Mouse (Mus musculus) cerebral cortex, adult 2 months (tissue): ENCODE data around the gene Adgrf3.

ENCODE experiments used
- WGBS: fragments of 180-500 bp; shearing (Covaris S2); methylation state at CpG from one replicate; pipeline ENCODE4 v1.1.7; 2018; 5-methylcytosine and 5-hydroxymethylcytosine counted together

Gene Adgrf3

DNA sequence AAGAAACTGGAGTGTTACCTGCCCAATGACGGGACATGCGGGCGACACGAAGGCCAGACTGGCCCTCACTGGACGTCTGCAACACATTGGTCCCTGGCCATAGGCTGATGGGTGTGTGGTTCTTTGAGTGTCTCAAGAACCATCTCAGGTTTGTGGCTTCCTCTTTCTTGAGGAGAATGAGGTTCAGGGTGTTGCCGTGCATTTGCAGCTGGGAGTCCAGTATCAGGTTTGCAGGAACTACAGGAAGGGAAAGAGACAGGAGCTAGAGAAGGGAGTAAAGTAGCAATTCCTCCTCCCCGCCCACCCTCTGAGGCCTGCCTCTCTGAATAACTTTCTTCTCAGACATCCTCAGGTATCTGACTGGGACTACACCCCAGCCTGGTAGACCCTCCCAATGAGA lies 3.3 kb downstream of the Adgrf3 start:
- 91% methylated on average over 7 of the region's 7 CpGs for WGBS

- WGBS, result 27% methylated on average over 5 of the region's 5 CpGs
Observed at GRCm38 (mm10) chr5:30201521-30201920, 4.0 kb downstream of the Adgrf3 start.

DNA sequence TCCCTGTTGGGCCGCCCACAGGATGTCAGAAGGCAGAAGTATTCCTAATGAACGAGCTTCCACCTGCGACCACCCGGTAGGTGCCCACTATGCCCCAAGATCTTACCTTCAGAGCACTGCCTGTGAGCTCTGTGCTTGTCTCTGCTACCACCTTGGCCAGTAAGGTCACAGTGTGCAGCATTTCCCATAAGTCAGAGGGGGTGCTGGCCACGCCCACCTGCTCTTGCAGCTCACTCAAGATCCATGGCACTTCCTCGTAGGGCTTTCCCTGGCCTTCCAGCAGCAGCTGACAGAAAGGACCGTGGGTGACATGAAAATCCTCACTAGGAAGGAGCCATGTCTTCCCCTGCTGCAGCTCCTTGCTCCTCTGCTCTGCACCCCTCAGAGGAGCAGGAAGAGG lies 7.3 kb downstream of the Adgrf3 start:
- WGBS, result 76% methylated on average over 7 of the region's 7 CpGs

GRCm38 (mm10) chr5:30195340-30195739 lies 10.2 kb downstream of the Adgrf3 start:
- 96% methylated on average over 5 of the region's 5 CpGs for WGBS

- WGBS, result 84% methylated on average over 1 of the region's 1 CpGs
Observed at GRCm38 (mm10) chr5:30192452-30192851, 13.1 kb downstream of the Adgrf3 start.

DNA sequence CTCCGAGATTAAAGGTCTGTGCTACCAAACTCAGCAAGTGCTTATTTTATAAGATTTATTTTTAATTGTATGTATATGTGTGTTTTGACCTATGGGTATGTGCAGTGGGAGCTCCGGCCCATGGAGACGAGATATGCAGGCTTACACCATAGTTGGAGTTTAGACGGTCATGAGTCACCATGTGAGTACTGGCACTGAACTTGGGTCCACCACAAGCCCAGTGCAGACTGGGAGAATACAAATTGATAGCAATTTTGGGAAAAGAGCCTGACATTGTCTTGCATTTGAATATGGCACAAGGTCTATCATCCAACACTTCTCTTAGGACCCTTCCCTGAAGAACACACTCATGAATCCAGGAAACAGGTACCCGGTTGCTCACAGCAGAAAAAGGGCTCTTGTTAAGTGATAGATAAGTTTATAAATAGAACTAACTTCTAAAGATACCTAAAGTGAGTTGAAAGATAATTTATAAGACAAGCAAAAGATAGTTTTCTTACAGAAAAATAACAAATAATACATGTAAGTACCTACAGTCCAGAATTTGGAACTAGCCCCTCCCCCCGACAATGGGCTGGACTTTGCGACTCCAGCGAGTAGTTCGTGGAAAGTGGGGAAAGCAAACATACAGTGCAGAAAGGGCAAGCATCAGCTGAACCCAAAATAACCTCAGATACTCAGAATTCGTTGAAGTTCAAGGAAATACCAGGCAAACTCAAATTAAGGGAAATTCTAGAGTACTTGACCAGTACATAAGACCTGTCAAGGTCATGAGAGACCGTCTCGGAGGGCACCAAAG lies 17.6 kb downstream of the Adgrf3 start:
- 94% methylated on average over 12 of the region's 12 CpGs for WGBS

GRCm38 (mm10) chr5:30175811-30176210 lies 29.7 kb downstream of the Adgrf3 start:
- 74% methylated on average over 4 of the region's 4 CpGs for WGBS

DNA sequence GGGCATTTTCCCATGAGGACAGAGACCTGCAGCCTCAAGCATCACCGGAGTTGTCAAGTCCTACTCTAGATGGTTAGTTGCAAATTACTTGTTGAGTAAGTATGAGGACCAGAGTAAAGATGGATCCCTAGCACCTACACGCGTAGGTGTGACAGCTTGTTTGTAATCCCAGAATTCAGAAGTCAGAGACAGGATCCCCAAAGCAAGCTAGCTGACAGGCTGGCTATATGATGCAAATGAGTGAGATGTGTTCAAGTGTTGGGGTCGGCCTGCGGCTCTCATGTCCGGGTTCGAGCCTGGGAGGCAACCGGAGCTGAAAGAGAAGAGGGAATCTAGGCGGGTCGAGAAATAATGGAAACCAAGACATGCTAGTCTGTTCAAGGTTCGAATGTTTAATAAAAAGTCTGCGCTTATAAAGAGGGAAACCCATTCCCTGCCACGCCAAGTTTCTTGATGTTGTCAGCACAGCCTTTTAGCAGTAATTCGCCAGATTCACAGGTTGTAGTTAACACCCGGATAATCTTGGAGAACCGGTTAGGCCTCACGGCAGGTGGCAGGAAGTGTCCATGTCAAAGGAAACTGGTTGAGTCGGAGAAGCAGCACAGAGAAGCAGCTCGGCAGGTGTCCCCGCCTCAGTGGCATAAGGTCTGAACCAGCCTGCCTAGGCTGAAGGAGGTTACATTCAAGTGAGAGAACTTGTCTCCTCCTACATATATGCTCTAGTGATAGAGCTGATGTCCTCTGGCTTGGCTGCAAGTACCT lies 32.4 kb downstream of the Adgrf3 start:
- WGBS, result 66% methylated on average over 20 of the region's 20 CpGs

DNA sequence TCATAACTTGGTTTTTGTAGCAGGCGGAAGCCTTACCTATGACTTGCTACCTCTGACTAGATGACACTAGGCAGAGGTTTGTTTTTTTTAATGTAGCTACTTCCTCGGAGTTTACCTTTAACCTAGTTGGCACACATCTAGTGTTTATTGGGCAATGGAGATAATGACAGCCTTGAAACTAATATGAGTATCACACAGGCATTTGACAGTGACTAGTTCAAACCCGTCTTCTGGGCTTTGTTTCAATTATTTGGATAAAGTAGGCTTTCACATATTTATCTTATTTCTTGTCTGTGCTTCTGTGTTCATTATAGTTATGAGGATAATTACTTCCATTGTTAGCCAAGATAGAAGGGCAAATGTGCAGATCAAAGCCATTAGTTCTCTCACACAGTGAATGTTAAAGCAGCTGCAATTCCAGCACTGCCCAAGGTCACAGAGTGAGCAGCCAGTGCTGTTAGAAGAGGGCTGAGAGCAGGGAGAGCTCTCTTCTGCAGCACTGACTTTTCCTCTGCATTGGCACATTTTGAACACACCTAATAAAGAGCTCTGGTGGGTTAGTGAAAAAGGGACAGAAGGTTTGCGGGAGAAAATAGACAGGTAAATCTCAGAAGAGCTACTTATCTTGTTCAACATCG lies 35.1 kb downstream of the Adgrf3 start:
- WGBS, result 75% methylated on average over 5 of the region's 5 CpGs

GRCm38 (mm10) chr5:30165234-30165946 lies 40.1 kb downstream of the Adgrf3 start:
- WGBS, result 97% methylated on average over 5 of the region's 5 CpGs

- 86% methylated on average over 6 of the region's 6 CpGs for WGBS
Observed at GRCm38 (mm10) chr5:30162339-30162738, 43.2 kb downstream of the Adgrf3 start.

DNA sequence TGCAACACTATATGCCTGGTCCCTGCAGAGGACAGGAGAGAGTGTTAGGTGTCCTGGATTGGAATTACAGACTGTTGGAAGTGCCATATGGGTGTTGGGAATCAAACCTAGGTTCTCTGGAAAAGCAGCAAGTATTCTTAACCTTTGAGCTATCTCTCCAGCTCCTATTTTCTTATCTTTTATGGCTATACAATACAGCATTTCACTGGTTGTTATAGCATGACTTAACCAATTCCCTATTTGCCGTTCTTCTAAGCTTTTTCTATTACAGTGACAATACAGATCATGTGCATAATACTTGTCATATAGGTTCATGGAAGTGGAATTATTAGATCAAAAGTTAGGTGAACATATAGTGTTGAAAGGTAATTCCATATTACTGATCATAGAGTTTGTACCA lies 43.7 kb downstream of the Adgrf3 start:
- 91% methylated on average over 1 of the region's 1 CpGs for WGBS

GRCm38 (mm10) chr5:30159601-30160000 lies 45.9 kb downstream of the Adgrf3 start:
- 50% methylated on average over 6 of the region's 6 CpGs for WGBS

DNA sequence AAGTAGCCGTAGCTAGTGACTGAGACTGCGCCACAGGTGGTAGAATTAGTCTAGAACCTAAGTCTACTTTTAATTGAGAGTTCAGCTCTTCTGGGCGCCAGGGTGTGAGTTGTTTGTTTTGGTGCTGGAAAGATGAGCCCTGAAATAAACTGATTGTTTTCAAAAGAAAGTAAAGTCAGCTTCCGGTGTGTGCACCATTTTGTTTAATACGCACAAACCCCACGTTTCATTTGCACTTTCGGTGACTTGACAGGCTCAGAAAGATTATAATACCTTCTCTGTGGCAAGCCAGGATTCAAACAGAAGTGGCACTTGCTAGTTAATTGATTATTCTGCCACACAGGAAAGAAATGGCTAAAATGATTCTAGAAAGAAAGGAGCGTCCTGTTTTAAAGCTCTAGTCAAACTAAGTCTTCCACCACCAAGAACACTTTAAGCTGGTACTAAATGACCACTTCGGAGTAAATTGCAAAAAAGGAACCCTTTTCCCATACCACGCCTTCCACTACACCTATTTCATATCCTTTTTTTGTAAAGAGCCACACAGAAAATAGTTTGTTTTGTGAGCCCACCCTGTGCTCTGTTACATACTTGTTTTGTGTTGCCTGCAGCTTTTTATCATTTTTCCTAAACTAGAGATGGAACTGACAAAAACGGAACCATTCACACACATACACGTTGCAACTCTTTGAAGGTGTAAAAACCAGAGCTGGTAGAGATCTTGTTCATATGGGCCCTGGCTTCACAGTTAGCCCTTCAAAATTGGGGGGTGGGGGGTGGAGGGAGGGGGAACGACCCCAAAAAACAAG lies 49.5 kb downstream of the Adgrf3 start:
- WGBS, result 13% methylated on average over 13 of the region's 13 CpGs

- under 1% methylated on average over 31 of the region's 31 CpGs for WGBS
Observed at GRCm38 (mm10) chr5:30155395-30155792, 50.1 kb downstream of the Adgrf3 start.

DNA sequence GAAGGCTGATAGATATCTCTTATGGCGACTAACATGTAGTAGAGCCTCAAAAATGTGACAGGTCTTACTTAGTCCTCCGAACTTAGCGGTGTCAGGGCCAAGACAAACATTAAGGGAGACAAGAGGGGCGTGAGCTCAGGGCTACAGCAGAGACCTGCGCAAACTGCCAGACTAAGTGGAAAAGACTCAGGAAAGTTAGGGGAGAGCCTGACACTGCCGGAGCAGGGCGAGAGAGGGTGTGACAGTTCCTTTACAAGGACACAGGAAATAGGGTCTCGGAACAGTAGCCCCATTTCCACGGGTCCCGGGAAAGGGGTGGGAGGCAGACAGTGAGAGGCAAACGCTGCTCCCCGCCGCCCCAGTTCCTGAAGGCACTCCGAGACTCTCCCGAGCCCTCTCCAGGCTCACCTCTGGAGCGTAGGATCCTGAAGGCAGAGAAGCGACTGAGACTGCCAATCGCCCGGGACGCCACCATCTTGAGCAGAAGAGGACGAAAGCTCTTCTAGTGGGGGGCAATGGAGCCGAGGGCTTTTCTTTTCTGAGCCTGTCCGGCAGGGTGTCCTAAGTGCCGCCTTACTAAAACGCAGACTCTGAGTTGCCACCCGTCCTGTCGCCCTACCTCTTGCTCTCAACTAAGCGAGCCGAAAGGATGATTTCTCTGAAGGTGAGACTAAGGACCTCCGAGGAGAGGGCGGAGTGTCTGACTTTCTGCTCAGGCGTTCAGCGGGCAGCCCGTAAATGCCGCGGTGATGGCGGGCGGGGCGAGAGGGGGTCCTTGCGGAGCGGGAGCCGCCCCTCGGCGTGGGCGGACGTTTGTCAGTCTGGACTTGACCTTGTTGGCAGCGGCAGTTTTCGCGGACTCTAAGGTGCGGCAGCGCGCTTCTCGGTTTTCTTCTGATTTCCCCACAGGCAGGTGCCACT lies 50.8 kb downstream of the Adgrf3 start, which contains the start of the genes Hadha and Hadhb:
Gene Hadha (minus strand): TSS at position 689 of the 921 bp plus-strand sequence.
Gene Hadhb (plus strand): TSS at position 775 of the 921 bp plus-strand sequence.
- under 1% methylated on average over 53 of the region's 53 CpGs for WGBS

DNA sequence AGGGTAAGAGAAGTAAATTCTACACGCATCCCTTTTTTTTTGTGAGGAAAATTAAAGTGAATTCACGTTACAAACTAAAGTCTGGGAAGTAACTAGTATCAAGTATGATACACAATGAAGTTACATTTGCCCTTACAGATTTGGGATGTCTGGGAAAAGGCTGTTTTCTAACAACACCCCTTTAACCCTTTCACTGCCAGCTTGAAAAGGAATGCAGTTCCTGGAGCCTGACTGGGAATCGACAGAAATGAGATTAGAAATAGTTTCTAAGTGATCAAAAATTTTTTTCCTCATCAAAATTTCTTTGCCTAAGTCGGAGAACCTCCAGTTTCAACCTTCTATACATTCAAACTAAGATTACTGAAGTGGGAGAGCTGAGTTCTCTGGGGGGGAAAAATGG lies 51.5 kb downstream of the Adgrf3 start:
- WGBS, result 13% methylated on average over 4 of the region's 4 CpGs

DNA sequence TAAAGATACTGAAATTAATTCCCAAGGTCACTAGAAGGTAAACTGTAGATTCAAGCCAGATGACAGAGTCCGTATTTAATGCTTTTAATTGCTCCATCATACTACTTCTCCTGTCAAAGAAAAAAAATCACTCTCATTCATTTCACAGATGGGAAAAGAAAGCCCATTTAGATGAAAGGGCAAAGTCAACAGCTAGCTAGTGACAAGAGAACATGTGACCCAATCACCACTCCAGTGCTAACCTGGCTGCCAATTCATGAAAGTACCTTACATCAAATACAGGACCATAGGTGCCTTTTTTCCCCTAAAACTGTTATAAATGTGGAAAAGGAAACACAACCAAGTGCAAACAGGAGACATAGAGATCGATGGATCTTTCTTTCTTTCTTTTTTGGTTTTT lies 52.3 kb downstream of the Adgrf3 start:
- 85% methylated on average over 2 of the region's 2 CpGs for WGBS

GRCm38 (mm10) chr5:30152413-30152812 lies 53.1 kb downstream of the Adgrf3 start:
- WGBS, result 50% methylated on average over 1 of the region's 1 CpGs

DNA sequence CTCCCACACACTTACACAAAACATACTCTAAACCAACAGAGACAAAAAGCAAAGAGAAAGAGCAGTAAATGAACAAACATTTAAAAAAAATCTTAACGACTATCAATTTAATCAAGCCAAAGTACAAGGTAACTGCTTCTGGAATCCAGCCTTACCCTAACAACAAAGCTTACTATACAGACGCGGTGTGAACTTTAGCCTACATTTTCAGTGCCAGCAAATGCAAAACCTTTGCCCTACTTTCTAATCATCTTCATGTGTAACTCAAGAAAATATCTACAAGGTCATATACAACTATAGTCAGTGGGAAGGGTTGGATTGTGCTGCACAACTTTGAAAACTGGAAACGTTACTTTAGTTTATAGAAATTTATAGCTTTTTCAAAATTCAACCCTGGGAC lies 53.5 kb downstream of the Adgrf3 start:
- 23% methylated on average over 4 of the region's 4 CpGs for WGBS
